Mouse (Mus musculus) CH12.LX (cell line): ENCODE data around the gene Gmds. TPM values are rescaled to one million over a fixed set of nuclear protein-coding genes. Genes with fewer than 3 reads are reported as not detected.

ENCODE experiments used
- DNase-seq: peaks from one replicate; pipeline ENCODE4 v3.0.0-alpha.2; 2013; ENCODE audit errors: extremely low read depth
- H3K27ac ChIP-seq: 2 replicates; pipeline ENCODE4 v1.5.1; 2012; ENCODE audit warnings: low read depth, mild to moderate bottlenecking, control low read depth, moderate library complexity; ENCODE audit not compliant: insufficient read depth
- H3K27me3 ChIP-seq: replicated peaks from 2 replicates; pipeline ENCODE3; 2012; ENCODE audit warnings: inconsistent platforms
- H3K36me3 ChIP-seq, 2 experiments: replicated peaks in 1 of 2; 2 replicates each; pipeline versions ENCODE3 to v1.6.1; 2012; ENCODE audit warnings: inconsistent platforms in 1 of 2, low read length in 1 of 2, mild to moderate bottlenecking in 1 of 2, mixed read lengths in 1 of 2, moderate library complexity in 1 of 2; ENCODE audit not compliant: control insufficient read depth in 1 of 2, insufficient read depth in 1 of 2
- H3K4me1 ChIP-seq, 2 experiments: 2 replicates each; pipeline ENCODE4 v1.6.1; 2012; ENCODE audit warnings: inconsistent platforms in 1 of 2, moderate library complexity in 1 of 2; ENCODE audit not compliant: insufficient read depth in 2 of 2, control insufficient read depth in 1 of 2
- H3K4me2 ChIP-seq: 2 replicates; pipeline ENCODE4 v1.6.1; 2012; ENCODE audit warnings: low read depth, mild to moderate bottlenecking, control low read depth; ENCODE audit not compliant: poor library complexity, insufficient read depth, severe bottlenecking
- H3K4me3 ChIP-seq, 3 experiments: fragments of 150-350 bp in 1 of 3; sonication (generic) in 1 of 3; replicated peaks in 1 of 3; 2 replicates each; pipeline versions ENCODE3 to v1.5.1; 2011 to 2012; ENCODE audit warnings: low read depth in 2 of 3, low read length in 2 of 3, mild to moderate bottlenecking in 2 of 3, moderate library complexity in 2 of 3, control low read depth in 1 of 3, improper control_type of control experiment in 1 of 3, inconsistent platforms in 1 of 3, mixed read lengths in 1 of 3; ENCODE audit not compliant: poor library complexity in 1 of 3
- H3K79me2 ChIP-seq: replicated peaks from 2 replicates; pipeline ENCODE4 v1.6.1; 2012; ENCODE audit warnings: mild to moderate bottlenecking, moderate library complexity; ENCODE audit not compliant: control insufficient read depth, poor library complexity, insufficient read depth, severe bottlenecking; ENCODE audit errors: extremely low read depth
- H3K9ac ChIP-seq: 2 replicates; pipeline ENCODE4 v1.6.1; 2012; ENCODE audit warnings: low read depth, mild to moderate bottlenecking, control low read depth, moderate library complexity; ENCODE audit not compliant: insufficient read depth
- H3K9me3 ChIP-seq: replicated peaks from 2 replicates; pipeline ENCODE3; 2012; ENCODE audit warnings: low read length, inconsistent platforms, mixed read lengths
- CTCF ChIP-seq, 2 experiments: IDR thresholded peaks in 1 of 2; conservative IDR thresholded peaks in 1 of 2; 2 replicates each; pipeline ENCODE4 v1.5.1; 2011 to 2012; ENCODE audit warnings: low read depth in 2 of 2, low read length in 2 of 2, improper control_type of control experiment in 1 of 2, inconsistent platforms in 1 of 2, mild to moderate bottlenecking in 1 of 2, moderate library complexity in 1 of 2
- E2F4 ChIP-seq: IDR thresholded peaks from 2 replicates; pipeline ENCODE4 v1.6.1; 2011; ENCODE audit warnings: low read depth, low read length, improper control_type of control experiment; ENCODE audit not compliant: insufficient replicate concordance
- ELF1 ChIP-seq: IDR thresholded peaks from 2 replicates; pipeline ENCODE4 v1.6.1; 2014; ENCODE audit warnings: low read depth, mild to moderate bottlenecking, inconsistent platforms, low read length, improper control_type of control experiment
- ETS1 ChIP-seq: conservative IDR thresholded peaks from 2 replicates; pipeline ENCODE4 v1.6.1; 2012; ENCODE audit warnings: low read depth, mild to moderate bottlenecking, inconsistent platforms, low read length, improper control_type of control experiment, moderate library complexity
- GABPA ChIP-seq: IDR thresholded peaks from 2 replicates; pipeline ENCODE4 v1.6.1; 2012; ENCODE audit warnings: low read depth, low read length, improper control_type of control experiment, inconsistent platforms; ENCODE audit not compliant: insufficient replicate concordance
- HCFC1 ChIP-seq: IDR thresholded peaks from 2 replicates; pipeline ENCODE4 v1.6.1; 2012; ENCODE audit warnings: low read depth, mild to moderate bottlenecking, inconsistent platforms, low read length, improper control_type of control experiment
- IRF4 ChIP-seq: IDR thresholded peaks from 2 replicates; pipeline ENCODE4 v1.6.1; 2014; ENCODE audit warnings: low read depth, mild to moderate bottlenecking, inconsistent platforms, low read length, improper control_type of control experiment
- KAT2A ChIP-seq: IDR thresholded peaks from 2 replicates; pipeline ENCODE4 v1.6.1; 2012; ENCODE audit warnings: low read length, improper control_type of control experiment, inconsistent platforms; ENCODE audit not compliant: insufficient replicate concordance
- MEF2A ChIP-seq: IDR thresholded peaks from 2 replicates; pipeline ENCODE4 v1.6.1; 2014; ENCODE audit warnings: low read depth, mild to moderate bottlenecking, inconsistent platforms, low read length, improper control_type of control experiment, borderline replicate concordance
- MXI1 ChIP-seq: IDR thresholded peaks from 2 replicates; pipeline ENCODE4 v1.6.1; 2011; ENCODE audit warnings: mild to moderate bottlenecking, low read depth, low read length, improper control_type of control experiment
- PAX5 ChIP-seq: IDR thresholded peaks from 2 replicates; pipeline ENCODE4 v1.6.1; 2012; ENCODE audit warnings: low read length, inconsistent platforms, mixed read lengths
- POLR2A ChIP-seq: IDR thresholded peaks from 2 replicates; pipeline ENCODE4 v1.6.1; 2011; ENCODE audit warnings: low read depth, mild to moderate bottlenecking, improper control_type of control experiment, low read length
- POLR2AphosphoS2 ChIP-seq: IDR thresholded peaks from 2 replicates; pipeline ENCODE4 v1.6.1; 2011; ENCODE audit warnings: low read depth, low read length, improper control_type of control experiment
- UBTF ChIP-seq: IDR thresholded peaks from 2 replicates; pipeline ENCODE4 v1.6.1; 2012; ENCODE audit warnings: low read depth, mild to moderate bottlenecking, inconsistent platforms, low read length, improper control_type of control experiment, moderate library complexity
- ZC3H11A ChIP-seq: IDR thresholded peaks from 2 replicates; pipeline ENCODE4 v1.6.1; 2012; ENCODE audit warnings: low read depth, mild to moderate bottlenecking, inconsistent platforms, low read length, improper control_type of control experiment
- ZKSCAN1 ChIP-seq: IDR thresholded peaks from 2 replicates; pipeline ENCODE4 v1.6.1; 2012; ENCODE audit warnings: low read depth, inconsistent platforms, low read length, improper control_type of control experiment, borderline replicate concordance
- ZMIZ1 ChIP-seq: IDR thresholded peaks from 2 replicates; pipeline ENCODE4 v1.6.1; 2012; ENCODE audit warnings: low read depth, mild to moderate bottlenecking, inconsistent platforms, low read length, improper control_type of control experiment
- dilution Hi-C: fragments of 300-500 bp; cut with MboI; formaldehyde crosslinking; loops from 2 replicates; pipeline ENCODE4 v1.14.3; 2020; ENCODE audit warnings: low sequenced_read_pairs; ENCODE audit not compliant: extremely low pct_unique_long_range_greater_than_20kb, extremely low pct_ligation_motif_present
- in situ Hi-C: fragments of 300-500 bp; cut with MboI; formaldehyde crosslinking; loops from 3 replicates; pipeline ENCODE4 v1.14.3; 2019; ENCODE audit warnings: low sequenced_read_pairs, low pct_ligation_motif_present, low pct_unique_long_range_greater_than_20kb, mixed read lengths
- polyA plus RNA-seq: library from polyadenylated mRNA; unstranded; fragments of >175 nt; gene quantifications from 2 replicates; pipeline ENCODE4 v1.2.1, GENCODE M21; 2012; ENCODE audit warnings: low read depth; ENCODE audit not compliant: insufficient read length
- total RNA-seq, 2 experiments: library from RNA; depleted of rRNA; stranded (reverse); fragments of 300-350 nt in 1 of 2; fragments of >200 nt in 1 of 2; gene quantifications; 2 replicates each; pipeline ENCODE4 v1.2.3; 2012 to 2014

Gene Gmds
- total and polyA plus RNA-seq, 3 experiments: 11.0 to 19.3 (median 15.1) TPM

DNA sequence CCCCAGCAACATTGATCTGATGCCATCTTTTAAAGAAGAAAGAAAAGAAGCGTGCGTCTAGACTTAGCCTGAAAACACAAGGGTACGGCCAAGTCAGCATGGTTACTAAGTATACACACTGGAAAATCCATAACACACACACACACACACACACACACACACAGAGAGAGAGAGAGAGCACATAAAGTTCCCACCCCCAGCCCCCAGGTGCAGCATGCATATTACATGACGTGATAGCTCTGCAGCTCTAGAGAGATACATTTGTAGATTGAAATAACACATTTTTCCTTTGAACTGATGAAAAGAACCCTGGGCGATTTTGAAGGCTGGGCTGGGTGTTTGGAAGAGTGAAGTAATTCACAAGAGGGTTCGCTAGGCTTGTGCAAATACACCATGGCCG, 553.8 kb downstream of the Gmds start:
- in situ Hi-C loops (loop anchor here (25.0 kb wide), 1 partner anchor 903 kb away; no protein-coding TSS in a partner anchor), dilution Hi-C loops (no loop called here)
- Histone ChIP-seq H3K36me3 (no peaks in the 10 kb centered on the region), H3K4me2 (no peak overlapping the region), H3K4me3 (no peak overlapping the region), H3K27me3 (no peaks in the 10 kb centered on the region), H3K79me2 (no peaks in the 10 kb centered on the region), H3K9me3 (no peaks in the 10 kb centered on the region), H3K27ac (no peak overlapping the region), H3K4me1 (0 out of 4 replicates have a peak, but pooled peaks cover 0 to under 1% of the 10 kb centered on the region in 2 experiments), H3K9ac (no peak overlapping the region)
- no peak for DNase-seq
- TF ChIP-seq HCFC1 (no peak), KAT2A (no peak), ZKSCAN1 (no peak), POLR2AphosphoS2 (no peak), CTCF (conservative IDR thresholded peaks at IDR 0.05 in 1 of 2, IDR thresholded peaks at IDR 0.05 in 1 of 2; ENCODE audit: low read depth in 2 of 2, low read length in 2 of 2) (no peak), UBTF (no peak), ELF1 (no peak), MEF2A (no peak), ZMIZ1 (no peak), POLR2A (no peak), IRF4 (no peak), ZC3H11A (no peak)

DNA sequence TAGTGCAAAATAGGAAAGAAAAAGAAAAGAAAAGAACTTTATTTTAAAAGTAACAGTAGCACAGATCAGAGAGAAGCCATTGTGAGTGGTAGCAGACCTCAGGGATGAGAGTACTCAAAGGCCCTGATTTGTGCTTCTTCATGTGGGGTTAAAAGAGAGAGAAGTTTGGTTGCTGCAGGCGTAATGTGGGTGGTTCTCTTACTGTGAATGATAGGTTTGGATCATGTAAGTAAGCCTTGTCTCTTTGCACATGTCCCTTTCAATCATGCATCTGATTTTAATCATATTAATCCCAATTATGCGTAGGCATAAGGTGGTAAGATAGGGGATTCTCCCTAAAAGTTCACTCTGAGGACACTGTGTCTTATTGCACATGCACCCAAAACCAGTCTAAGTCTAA, 556.5 kb downstream of the Gmds start:
- TF ChIP-seq ETS1: no peak
- TF ChIP-seq PAX5: no peak
- no peak for TF ChIP-seq POLR2AphosphoS2
- TF ChIP-seq ZKSCAN1: no peak
- TF ChIP-seq GABPA: no peak
- no peak for TF ChIP-seq MXI1
- no peak for TF ChIP-seq E2F4
- no peak for TF ChIP-seq ZC3H11A
- Histone ChIP-seq H3K79me2 (no peaks in the 10 kb centered on the region), H3K9me3 (no peaks in the 10 kb centered on the region), H3K4me3 (no peak overlapping the region), H3K27ac (no peak overlapping the region), H3K36me3 (no peaks in the 10 kb centered on the region), H3K27me3 (no peaks in the 10 kb centered on the region), H3K4me1 (0 out of 4 replicates have a peak, but pooled peaks cover 0 to 4% of the 10 kb centered on the region in 2 experiments), H3K4me2 (no peak overlapping the region), H3K9ac (no peak overlapping the region)
- in situ Hi-C loops: loop anchor here (25.0 kb wide), 1 partner anchor 905 kb away; no protein-coding TSS in a partner anchor
- DNase-seq: no peak
- dilution Hi-C loops: no loop called here
